8 mouse cellular contexts compared by ENCODE assay signal in genomic region chr14:21523851-21524441, GRCm38 (mm10). TPM values are rescaled to one million over a fixed set of nuclear protein-coding genes. Genes with fewer than 3 reads are reported as not detected.
A peak's percentile ranks its signal among the peaks of the same experiment; 100 is the strongest.
DNase-seq lines count a peak whose midpoint lies in the region; ATAC-seq lines count a peak whose summit lies in the region.

No protein-coding gene starts in this region.

- 39% methylated on average over 3 of the region's 3 CpGs for WGBS in forebrain, embryonic 12.5 days
- 62% methylated on average over 3 of the region's 3 CpGs for WGBS in forebrain, embryonic 10.5 days
- WGBS in hindbrain, embryonic 14.5 days: 53% methylated on average over 3 of the region's 3 CpGs
- 23% methylated on average over 3 of the region's 3 CpGs for WGBS in lung, embryonic 15.5 days

- H3K27me3 ChIP-seq in forebrain, embryonic 12.5 days: no peaks in the 10 kb centered on the region
- no peaks in the 10 kb centered on the region for H3K27me3 ChIP-seq in forebrain, embryonic 10.5 days (ENCODE audit: poor library complexity, severe bottlenecking)
- H3K27me3 ChIP-seq in hindbrain, embryonic 14.5 days (ENCODE audit: control insufficient read depth, insufficient read depth, low read length): no peaks in the 10 kb centered on the region
- no peaks in the 10 kb centered on the region for H3K27me3 ChIP-seq in lung, embryonic 15.5 days

- peaks cover 12% of the 10 kb centered on the region; the same call in 1 of the 2 replicates for H3K36me3 ChIP-seq in forebrain, embryonic 12.5 days (replicated peaks)
- peaks cover 32% of the 10 kb centered on the region for H3K36me3 ChIP-seq in forebrain, embryonic 10.5 days (replicated peaks)
- peaks cover 4% of the 10 kb centered on the region for H3K36me3 ChIP-seq in hindbrain, embryonic 14.5 days (replicated peaks; ENCODE audit: control insufficient read depth, insufficient read depth)
- H3K36me3 ChIP-seq in lung, embryonic 15.5 days: 0 out of 2 replicates have a peak, but pooled peaks cover 4% of the 10 kb centered on the region

- no peak for ATAC-seq in forebrain, embryonic 12.5 days (ENCODE audit: low FRiP score)
- ATAC-seq in CD4-positive, CD25-positive, alpha-beta regulatory T cell, adult 4 months: peak; percentile 7
- ATAC-seq in hindbrain, embryonic 14.5 days (ENCODE audit: low FRiP score): no peak
- ATAC-seq in lung, embryonic 15.5 days (ENCODE audit: borderline replicate concordance, extremely low read depth, low FRiP score, low TSS enrichment): peak; percentile 49; the same call in 1 of the 2 replicates
- ATAC-seq in erythroblast, adult 5-6 weeks (replicated peaks; ENCODE audit: low FRiP score, poor library complexity, severe bottlenecking): no peak

- H3K4me3 ChIP-seq in forebrain, embryonic 12.5 days (replicated peaks): no peak overlapping the region
- no peak overlapping the region for H3K4me3 ChIP-seq in forebrain, embryonic 10.5 days
- H3K4me3 ChIP-seq in hindbrain, embryonic 14.5 days (replicated peaks; ENCODE audit: low read length): no peak overlapping the region
- no peak overlapping the region for H3K4me3 ChIP-seq in lung, embryonic 15.5 days

- peaks cover 35% of the 10 kb centered on the region for H3K4me1 ChIP-seq in forebrain, embryonic 12.5 days
- peaks cover 41% of the 10 kb centered on the region for H3K4me1 ChIP-seq in forebrain, embryonic 10.5 days
- H3K4me1 ChIP-seq in hindbrain, embryonic 14.5 days (replicated peaks; ENCODE audit: control insufficient read depth, insufficient read depth, low read length): peaks cover 25% of the 10 kb centered on the region
- H3K4me1 ChIP-seq in lung, embryonic 15.5 days: peaks cover 25% of the 10 kb centered on the region

- H3K9me3 ChIP-seq in forebrain, embryonic 12.5 days: no peaks in the 10 kb centered on the region
- no peaks in the 10 kb centered on the region for H3K9me3 ChIP-seq in forebrain, embryonic 10.5 days
- H3K9me3 ChIP-seq in hindbrain, embryonic 14.5 days (ENCODE audit: control insufficient read depth, low read length): no peaks in the 10 kb centered on the region
- no peaks in the 10 kb centered on the region for H3K9me3 ChIP-seq in lung, embryonic 15.5 days

- no peak overlapping the region for H3K9ac ChIP-seq in forebrain, embryonic 12.5 days
- no peak overlapping the region for H3K9ac ChIP-seq in hindbrain, embryonic 14.5 days
- no peak overlapping the region for H3K9ac ChIP-seq in lung, embryonic 15.5 days

- no peak for DNase-seq in forebrain, embryonic 10.5 days (ENCODE audit: extremely low spot score, low spot score)
- DNase-seq in embryo, embryonic 11 days: peak; percentile 44
- no peak for DNase-seq in hindbrain, embryonic 14.5 days (ENCODE audit: low spot score)
- DNase-seq in right cerebral cortex, postnatal 36 days (ENCODE audit: low spot score in 2 of 2): peak; percentile 65 to 79

- H3K4me2 ChIP-seq in forebrain, embryonic 12.5 days: no peak overlapping the region
- no peak overlapping the region for H3K4me2 ChIP-seq in hindbrain, embryonic 14.5 days (replicated peaks)
- H3K4me2 ChIP-seq in lung, embryonic 15.5 days: no peak overlapping the region

- peak overlapping the region; percentile 65 for H3K27ac ChIP-seq in forebrain, embryonic 12.5 days
- H3K27ac ChIP-seq in forebrain, embryonic 10.5 days: no peak overlapping the region
- peak overlapping the region; percentile 56; the same call in 1 of the 2 replicates for H3K27ac ChIP-seq in hindbrain, embryonic 14.5 days
- H3K27ac ChIP-seq in lung, embryonic 15.5 days: peak overlapping the region; percentile 77

RNA-seq across cellular contexts. Expression of gene Kat6b, which starts 42.7 kb away (rescaled TPM):
- polyA plus RNA-seq in forebrain, embryonic 12.5 days (2016; fragmentation: Nextera tagmentation; extraction: Ambion mirVana): 36.4 and 40.5 TPM in 2 replicates
- 15.6 and 18.4 TPM in 2 replicates for polyA plus RNA-seq in forebrain, embryonic 10.5 days (2016; fragmentation: Nextera tagmentation; extraction: Ambion mirVana)
- polyA plus RNA-seq in CD4-positive, CD25-positive, alpha-beta regulatory T cell, adult 4 months (2017; shearing (Covaris generic)): 10 to 100 TPM; 17.1 to 18.3 TPM
- 24.4 and 25.7 TPM in 2 replicates for polyA plus RNA-seq in hindbrain, embryonic 14.5 days (2014; fragmentation: Nextera tagmentation; extraction: Ambion mirVana)
- 11.4 and 12.0 TPM in 2 replicates for polyA plus RNA-seq in lung, embryonic 15.5 days (2015; fragmentation: Nextera tagmentation; extraction: Ambion mirVana)
- 6.3 and 6.9 TPM in 2 replicates for total RNA-seq in erythroblast, adult 5-6 weeks (2015; ENCODE audit: low replicate concordance)
- total RNA-seq in erythroblast, adult 5-6 weeks (2017; ENCODE audit: low replicate concordance): 7.4 and 10.6 TPM in 2 replicates

Comparison
In these comparisons a context has a peak if more than half of its experiments do, and no peak if none do; other contexts are left out.
1. ATAC-seq: peak in CD4-positive, CD25-positive, alpha-beta regulatory T cell, adult 4 months (single experiment) and lung, embryonic 15.5 days (single experiment); none in forebrain, embryonic 12.5 days (single experiment), hindbrain, embryonic 14.5 days (single experiment) and erythroblast, adult 5-6 weeks (single experiment).
2. DNase-seq: peak in embryo, embryonic 11 days (single experiment) and right cerebral cortex, postnatal 36 days (2 of 2); none in forebrain, embryonic 10.5 days (single experiment) and hindbrain, embryonic 14.5 days (single experiment).